Mouse (Mus musculus) skeletal muscle tissue, adult 2 months (tissue): ENCODE results near the gene Dkkl1.
A peak's percentile ranks its signal among the peaks of the same experiment; 100 is the strongest.
"Not testable (repeated sequence)": the region's sequence is repeated elsewhere in the genome, so short reads cannot be mapped to it uniquely, and the experiment has no call there.

Experiments
- DNase-seq: peaks from one replicate; pipeline ENCODE4 v3.0.0-alpha.2; 2012; ENCODE audit warnings: low read depth, low spot score

Gene Dkkl1

DNA sequence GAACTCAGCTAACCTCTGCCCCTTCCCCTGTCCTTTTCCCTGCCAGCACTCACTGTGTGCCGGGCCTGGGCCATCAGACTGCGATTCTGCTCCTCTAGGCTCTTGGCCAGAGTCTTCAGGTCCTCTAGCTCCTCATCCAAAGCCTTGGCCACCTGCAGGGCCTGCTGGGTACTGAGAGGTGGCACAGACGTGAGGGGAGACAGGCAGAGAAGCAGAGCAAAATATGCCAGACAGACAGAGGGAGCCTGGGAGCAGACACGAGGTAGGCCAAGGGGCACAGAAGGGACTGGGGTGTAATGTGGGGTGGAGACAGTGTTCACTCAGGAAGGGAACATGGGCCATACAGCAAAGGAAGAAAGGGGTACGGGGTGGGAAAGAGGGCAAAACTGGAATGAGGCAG, 18.5 kb downstream of the Dkkl1 start:
- no peak for DNase-seq

DNA sequence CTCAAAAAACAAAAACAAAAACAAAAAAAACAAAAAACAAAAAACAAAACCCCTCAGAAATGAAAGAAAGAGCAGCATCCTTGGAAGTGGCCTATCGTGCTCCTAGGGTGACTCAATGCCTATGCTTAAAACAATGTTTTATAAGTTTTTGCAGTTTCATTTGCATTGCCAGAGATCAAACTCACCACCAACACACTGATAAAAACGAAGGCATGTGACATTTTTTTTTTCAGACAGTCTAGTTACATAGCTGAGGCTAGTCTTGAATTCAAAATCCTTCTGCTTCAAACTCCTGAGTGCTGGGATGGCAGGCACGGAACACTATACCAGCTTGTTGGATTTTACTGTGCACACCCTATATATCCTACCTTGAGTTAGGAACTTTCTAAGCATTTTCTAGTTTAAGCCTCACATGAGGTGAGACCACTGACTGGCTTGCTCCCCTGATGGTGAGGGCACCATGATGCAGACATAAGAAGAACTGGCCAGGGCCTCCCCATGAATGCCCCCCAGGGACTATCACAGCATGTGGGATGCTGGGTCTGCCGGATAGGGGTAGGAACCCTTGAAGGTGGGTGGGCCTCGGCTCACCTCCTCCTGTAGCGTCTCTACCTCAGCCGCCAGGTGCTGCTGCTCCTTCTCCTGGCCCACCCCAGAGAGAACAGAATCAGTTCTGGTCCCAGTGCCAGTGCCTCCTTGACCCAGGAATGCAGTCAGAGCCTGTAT, 19.2 kb downstream of the Dkkl1 start:
- DNase-seq = no peak

DNA sequence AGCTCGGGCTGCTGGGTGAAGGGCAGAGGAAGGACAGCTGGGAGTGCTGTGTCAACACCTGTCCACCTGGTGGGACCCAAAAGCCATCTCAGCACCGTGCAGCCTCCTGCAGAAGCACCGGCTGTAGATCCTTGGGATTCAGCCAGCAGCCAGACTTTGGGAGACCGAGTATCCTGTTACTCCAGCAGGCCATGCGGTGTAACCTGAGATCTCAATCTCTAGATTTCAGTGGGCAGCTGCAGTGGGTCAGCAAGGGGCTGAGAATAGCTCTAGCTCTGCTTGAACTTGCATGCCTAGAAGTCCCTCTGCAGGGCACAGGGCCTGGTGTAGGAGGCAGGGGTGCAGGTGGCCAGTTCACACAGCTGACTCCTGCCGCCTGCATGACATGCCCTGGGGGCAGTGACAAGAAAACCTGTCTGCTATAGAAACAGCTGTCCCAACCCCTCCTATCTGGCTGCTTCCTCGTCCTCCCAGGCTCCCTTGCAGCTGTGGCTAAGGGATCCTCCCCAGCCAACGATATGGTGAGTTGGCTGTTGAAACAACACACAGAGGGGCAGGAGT, 20.1 kb downstream of the Dkkl1 start:
- DNase-seq = peak; percentile 93

DNA sequence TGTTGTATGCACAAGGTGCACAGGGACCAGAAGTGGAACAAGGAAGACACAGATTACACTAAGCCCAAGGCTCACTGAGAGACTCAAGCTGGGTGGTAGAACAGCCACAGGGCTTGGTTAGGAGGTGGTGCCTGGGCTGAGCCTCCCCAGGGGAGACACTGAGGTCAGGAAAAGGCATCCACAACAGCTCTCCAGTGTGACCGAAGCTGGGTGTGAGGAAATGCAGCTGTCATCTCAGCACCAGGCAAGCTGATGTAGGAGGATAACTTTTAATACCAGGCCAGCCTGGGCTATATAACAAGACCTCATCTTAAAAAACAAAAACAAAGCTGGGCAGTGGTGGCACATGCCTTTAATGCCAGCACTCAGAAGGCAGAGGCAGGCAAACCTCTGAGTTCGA, 20.8 kb downstream of the Dkkl1 start:
- DNase-seq = no peak

DNA sequence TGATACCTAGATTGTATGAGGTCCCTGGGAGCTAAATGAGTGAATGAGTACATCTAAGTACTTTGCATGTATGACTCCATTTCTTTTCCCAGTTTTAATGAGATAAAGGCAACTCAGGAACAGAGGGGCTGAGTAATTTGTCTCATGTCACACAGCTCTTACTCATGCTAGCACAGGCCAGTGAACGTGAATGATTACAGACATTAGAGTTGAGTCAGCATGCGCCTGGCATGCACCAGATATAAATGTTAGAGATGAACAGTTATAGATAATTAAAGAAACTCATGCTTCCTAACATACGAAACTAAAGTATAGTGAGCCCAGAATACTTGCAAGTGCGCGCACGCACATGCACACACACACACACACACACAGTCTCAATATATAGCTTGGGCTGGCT, 21.8 kb downstream of the Dkkl1 start:
- DNase-seq = no peak

DNA sequence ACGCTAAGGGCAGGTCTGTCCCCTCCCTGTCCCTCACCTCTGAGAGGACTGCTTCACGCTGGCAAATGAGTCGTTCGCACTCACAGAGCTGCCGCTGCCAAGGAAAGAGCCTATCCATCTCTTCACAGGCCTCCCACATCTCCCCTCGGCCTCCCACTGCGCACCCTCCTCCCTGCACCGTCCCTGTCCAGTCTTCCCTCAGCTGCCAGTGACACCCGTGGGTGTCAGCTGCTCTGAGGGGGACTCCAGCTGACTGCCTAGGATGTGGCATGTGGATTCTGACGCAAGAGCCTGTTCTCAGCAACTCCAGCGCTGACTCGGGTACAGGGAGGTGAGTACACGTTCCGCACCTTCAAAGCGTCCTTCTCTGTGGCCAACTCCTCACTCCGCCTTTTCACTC, 22.3 kb downstream of the Dkkl1 start:
- no peak for DNase-seq

DNA sequence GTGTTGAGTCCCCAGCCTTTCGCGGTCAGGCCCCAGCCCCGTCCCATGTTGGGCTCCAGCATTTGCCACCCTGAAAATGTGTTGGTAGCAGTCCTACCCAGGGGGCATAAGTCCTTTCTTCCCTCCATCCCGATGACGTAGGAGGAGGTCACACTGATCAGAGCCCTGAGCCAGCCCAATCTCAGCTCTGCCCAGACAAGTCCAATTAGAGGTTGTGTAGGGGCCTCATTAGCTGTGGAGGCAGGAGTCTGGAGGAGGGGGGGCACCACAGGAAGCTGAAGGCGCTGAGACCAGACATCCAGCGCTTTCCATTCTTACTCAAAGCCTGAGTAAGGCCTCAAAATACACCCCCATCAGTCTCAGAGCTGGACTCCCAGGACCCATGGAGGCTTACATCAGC, 26.0 kb downstream of the Dkkl1 start:
- no peak for DNase-seq

DNA sequence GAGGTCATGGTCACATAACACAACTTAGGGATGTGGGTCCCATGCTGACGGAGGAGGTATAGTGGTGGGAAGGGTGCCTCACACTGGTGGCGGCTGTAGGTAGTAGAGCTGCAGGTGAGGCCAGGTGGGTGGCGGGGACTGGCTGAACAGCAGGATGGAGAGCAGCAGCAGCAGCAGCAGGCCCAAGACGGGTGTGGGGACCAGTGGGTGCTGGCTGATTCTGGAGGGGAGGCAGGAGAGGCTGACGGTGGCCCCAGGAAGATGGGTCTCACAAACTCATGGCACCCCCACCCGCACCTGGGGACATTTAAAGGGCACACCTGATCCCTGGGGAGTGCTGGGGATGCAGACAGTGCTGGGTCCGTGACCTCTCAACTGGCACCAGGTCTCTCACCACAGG, 28.3 kb downstream of the Dkkl1 start:
- DNase-seq = no peak

DNA sequence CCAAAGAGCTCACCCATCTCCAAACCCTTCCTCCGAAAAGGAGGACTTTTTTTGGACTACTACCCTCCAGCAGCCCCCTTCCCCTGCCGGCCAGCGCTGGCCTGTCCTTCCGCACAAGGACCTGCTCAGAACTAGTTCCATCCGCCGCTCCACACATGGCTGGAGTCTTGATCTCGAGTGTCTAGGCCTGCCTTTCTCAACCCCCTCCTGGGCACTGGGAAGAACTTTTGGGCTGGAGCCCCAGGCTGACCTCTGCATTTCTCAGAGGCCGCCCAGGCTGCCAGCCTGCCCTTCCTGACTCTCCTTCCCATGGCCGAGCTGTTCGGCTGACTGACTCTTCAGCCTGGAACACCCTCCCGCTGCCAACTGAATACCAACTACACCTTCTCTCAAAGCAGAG, 29.3 kb downstream of the Dkkl1 start:
- DNase-seq = peak; percentile 36

DNA sequence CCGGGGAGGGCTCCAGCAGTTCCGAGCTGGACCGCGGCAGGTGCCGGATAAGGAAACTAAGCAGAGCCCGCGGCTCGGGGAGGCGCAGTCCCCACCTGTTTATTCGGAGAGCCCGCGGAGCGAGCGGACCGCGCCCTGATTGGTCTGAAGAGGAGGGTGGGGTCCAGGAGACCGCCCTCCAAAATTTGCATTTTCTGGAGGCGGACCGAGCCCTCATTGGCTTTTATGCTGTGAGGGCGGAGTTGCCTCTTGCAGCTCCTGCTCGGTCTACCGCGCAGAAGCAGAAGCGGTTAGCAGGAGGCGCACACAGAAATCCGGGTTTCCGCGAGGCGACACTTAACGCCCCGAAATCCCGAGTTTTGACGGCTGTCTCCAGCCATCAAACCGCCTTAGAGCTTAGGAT, 29.7 kb downstream of the Dkkl1 start:
- peak; percentile 89 for DNase-seq

DNA sequence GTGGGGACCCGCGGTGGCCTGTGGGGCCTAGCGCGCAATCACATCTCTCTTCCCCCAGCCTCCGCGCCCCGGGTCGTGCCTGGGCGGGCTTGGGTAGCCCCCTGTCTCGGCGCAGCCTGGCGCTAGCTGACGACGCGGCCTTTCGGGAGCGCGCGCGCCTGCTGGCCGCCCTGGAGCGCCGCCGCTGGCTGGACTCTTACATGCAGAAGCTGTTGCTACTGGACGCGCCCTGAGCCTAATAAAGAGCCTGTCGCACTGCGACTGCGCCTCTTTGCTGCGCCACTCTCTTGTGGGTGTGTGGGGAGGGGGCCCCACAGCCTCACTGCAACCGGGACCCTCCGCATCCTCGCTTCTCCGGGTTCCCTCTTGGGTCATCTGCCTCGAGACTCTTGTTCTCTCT, 30.4 kb downstream of the Dkkl1 start:
- no peak for DNase-seq

DNA sequence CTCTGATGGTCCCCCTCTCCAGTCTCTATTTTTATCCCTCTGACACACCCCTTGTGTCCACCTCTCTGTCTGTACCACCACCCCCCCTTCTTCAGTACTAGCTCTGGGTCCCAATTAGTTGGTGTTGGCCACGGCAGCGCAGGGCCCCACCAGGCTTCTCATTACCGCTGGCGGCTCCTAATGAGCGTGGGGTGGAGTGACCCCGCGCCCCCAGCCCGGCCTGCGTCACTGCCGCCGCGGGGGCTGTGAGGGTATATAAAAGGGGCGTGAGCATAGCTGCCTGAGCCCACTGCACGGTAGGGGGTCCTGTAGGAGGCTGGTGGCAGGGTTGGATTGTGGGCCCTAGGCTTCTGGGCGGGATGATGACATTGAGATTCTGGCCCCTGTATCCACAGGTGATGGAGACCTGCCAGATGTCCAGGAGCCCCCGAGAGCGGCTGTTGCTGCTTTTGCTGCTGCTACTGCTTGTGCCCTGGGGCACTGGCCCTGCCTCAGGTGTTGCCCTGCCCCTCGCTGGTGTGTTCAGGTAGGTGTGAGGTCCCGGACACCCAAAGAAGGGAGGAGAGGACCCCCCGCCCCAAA, 31.0 kb downstream of the Dkkl1 start, which contains the start of gene Pth2:
Pth2 (plus strand) TSS at position 100 of the 582 bp plus-strand sequence.
- DNase-seq = no peak

DNA sequence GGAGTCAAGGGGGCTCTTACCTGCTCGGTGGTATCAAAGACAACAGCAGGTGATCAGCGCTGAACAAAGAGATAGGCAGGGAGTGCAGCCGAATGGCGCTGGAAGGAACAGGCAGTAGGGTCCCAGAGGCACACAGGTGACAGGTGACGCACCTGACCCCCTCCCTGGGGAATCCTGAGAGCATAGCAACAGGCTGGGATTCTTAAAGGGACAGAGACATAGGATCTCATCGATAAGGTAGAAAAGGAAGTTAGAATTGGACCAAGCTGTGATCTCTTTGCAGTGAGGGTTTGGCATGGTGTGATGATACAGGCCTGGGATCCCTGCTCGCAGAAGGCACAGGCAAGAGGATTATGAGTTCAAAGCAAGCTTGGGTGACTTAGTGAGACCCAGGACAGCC, 32.5 kb downstream of the Dkkl1 start, which contains the start of gene Gfy:
Gfy (minus strand) TSS at position 101 of the 400 bp plus-strand sequence.
- DNase-seq = no peak

DNA sequence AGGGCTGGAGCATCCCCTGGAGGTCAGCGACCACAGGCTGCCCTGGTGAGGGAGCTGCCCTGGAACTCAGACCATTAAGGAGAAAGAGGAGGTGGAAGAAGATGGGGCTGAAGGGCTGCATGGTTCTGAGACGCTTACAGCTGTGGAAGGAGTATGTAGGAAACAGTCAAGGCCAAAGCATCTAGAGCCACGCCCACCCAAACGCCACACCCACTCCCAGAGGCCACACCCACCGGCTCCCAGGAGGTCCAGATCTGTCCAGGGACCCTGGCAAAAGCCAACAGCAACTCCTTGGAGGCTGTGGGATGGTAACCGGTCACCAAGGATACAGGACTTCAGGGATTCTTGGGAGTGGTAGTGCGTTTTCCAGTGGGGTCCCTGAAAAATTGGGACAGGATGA, 33.4 kb downstream of the Dkkl1 start:
- no peak for DNase-seq

DNA sequence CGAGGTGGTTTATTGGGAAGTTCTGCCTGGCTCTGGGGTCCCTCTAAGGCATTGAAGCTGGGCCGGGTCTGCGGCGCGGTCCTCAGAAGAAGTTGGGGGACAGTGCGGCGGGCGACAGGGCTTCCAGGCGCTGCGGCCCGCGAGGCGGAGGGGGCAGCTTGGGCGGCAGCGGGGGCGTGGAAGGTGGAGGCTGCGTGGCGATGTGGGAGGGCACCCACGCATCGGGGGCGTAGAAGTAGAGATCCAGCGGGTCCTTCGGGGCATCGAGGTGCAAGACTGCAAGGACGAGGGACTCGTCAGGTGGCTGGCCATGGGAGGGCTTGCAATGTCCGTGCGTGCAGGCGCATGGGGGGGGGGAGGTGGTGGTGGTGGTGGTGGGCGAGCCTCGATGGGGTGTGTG, 35.6 kb downstream of the Dkkl1 start:
- DNase-seq = no peak

DNA sequence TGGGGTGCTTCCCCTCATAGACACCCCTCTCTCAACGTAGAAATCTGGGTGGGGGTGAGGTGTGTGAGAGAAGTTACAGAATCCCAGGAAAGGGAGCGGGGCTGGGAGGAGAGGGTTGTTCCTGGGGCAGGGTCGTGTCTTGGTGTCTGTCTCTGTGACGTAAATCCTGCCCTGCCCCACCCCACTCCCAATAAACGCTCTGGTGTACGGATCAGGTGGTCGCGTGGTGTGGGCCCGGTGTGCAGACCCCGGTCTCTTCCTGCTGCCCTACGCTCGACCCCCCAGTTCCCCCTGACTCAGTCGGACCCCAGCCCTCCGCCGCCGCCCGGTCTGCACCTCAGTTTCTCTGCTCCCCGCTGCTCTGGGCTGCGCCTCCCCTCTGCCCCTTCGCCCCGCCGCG, 36.0 kb downstream of the Dkkl1 start:
- no peak for DNase-seq

DNA sequence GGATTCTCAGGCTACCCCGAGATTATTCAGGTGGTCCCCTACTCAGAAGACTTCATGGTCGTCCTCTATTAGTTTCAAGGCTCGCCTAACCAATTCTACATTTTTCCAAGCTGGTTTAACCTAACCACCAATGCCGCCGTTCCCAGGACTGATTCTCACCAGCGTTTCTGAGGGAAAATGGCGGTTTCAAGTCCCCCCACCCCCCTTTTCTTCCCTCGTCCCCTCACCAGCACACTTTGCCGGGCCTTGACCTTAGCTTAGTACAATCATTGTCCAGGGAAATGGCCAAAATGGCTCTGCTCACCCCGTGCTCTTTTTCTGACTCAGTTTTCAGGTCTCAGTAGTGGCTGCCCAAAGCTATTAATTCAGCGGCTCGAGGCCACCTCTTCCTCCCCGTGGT, 36.5 kb downstream of the Dkkl1 start:
- no peak for DNase-seq

DNA sequence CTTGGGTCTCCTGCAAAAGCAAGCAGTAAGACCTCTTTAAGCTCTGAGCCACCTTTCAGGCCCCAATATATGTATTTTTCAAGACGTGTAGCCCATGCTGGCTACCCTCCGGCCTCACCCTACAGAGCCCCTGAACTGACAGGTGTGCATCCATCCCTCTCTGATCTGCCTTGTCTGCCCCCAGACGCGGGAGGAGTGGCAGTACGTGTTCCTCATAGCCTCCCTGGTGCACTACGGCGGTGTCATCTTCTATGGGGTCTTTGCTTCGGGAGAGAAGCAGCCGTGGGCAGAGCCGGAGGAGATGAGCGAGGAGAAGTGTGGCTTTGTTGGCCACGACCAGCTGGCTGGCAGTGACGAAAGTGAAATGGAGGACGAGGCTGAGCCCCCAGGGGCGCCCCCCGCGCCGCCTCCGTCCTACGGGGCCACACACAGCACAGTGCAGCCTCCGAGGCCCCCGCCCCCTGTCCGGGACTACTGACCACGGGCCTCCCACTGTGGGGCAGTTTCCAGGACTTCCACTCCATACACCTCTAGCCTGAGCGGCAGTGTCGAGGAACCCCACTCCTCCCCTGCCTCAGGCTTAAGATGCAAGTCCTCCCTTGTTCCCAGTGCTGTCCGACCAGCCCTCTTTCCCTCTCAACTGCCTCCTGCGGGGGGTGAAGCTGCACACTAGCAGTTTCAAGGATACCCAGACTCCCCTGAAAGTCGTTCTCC, 37.2 kb downstream of the Dkkl1 start:
- DNase-seq = no peak

DNA sequence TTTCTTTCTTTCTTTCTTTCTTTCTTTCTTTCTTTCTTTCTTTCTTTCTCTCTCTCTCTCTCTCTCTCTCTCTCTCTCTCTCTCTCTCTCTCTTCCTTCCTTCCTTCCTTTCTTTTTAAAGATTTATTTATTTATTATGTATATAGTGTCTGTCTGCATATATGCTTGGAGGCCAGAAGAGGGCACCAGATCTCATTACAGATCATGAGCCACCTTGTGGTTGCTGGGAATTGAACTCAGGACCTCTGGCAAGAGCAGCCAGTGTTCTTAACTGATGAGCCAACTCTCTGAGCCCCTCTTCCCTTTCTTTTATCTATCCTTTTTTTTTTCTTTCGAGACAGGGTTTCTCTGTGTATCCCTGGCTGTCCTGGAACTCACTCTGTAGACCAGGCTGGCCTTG, 38.2 kb downstream of the Dkkl1 start:
- not testable (repeated sequence) for DNase-seq

DNA sequence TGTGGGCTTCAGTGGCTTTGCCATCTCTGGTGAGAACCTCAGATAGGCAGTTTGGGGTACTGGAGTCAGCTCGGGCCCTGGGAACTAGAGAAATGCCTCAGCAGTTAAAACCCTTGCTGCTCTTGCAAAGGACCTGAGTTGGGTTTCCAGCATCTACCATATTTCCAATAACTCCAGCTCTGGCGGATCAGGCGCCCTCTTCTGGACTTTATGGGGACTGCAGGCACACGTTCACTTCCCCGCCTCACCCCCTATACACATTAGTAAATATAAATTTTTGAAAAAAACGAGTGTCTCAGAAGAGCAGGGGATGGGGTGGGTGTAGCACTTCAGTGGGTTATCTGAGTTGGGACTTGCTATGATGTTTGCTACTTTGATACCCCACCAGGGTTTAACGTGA, 39.0 kb downstream of the Dkkl1 start:
- DNase-seq = no peak

DNA sequence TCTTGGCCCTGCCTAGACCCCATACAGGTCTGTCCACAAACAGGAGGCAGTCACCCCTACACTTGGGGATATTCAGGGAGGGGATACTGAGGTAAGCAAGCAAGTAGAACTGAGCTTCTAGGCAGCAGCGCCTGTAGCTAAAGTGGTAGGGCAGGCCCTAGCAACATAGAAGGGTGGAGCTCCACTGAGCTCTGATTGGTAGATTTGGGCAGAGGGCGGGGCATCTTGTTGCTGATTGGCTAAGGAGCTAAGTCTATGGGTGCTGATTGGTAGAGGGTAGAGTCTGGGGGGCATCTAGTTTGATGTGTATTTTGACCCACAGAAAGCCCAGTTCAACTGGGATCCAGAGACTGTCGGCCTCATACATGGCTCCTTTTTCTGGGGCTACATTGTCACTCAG, 42.5 kb downstream of the Dkkl1 start:
- DNase-seq = no peak

DNA sequence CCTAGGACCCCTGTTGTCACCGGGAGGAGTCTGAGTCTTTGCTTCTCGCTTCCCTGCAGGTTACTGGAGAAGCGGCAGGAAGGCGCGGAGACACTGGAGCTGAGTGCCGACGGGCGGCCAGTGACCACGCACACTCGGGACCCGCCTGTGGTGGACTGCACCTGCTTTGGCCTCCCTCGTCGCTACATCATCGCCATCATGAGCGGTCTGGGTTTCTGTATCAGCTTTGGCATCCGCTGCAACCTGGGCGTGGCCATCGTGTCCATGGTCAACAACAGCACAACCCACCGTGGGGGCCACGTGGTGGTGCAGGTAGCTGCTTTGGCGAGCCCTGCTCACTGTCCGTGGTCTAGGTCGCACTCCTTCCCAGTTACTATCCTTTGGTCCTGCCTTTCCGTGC, 43.3 kb downstream of the Dkkl1 start:
- DNase-seq = no peak
